14 mouse cellular contexts compared by ENCODE assay signal in the genomic region with DNA sequence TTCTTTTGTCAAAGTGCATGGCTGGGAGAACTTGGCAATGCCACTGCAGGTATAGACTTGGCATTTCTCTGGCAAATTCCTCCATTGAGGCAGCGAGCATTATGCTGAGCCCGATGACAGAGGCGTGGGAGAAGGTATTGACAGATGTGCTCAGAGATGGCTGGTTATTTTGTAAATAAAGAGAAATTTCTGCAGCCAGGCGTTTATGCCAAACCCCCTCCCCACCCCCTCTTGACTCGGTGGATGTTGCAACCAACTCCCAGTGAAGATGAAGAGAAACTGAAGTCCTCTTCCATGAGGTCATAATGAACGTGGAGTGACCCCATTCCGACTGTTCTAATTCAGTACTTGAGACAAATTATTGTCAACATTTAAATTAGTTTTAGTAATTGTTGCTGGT.
"Had no signal": no experiment of that assay in that cellular context is flagged by ENCODE, and none has a peak within 500 bp of the region (broad histone marks: within the 10 kb centered on the region; RNA-seq: fewer than 3 reads in every experiment).

No protein-coding gene starts in this region.

- H3K4me3 ChIP-seq: limb, embryonic 13.5 days; midbrain, embryonic 10.5 days; myocyte; neural tube, embryonic 15.5 days; stomach, embryonic 15.5 days had no signal

- DNase-seq: kidney, adult 8-10 months; kidney, postnatal 36 days; layer of hippocampus, adult 9-11 months; layer of hippocampus, postnatal 36 days; left cerebral cortex, postnatal 4 days; midbrain, embryonic 14.5 days; right cerebral cortex, postnatal 4 days; thymus, postnatal 4 days had no signal

- H3K4me1 ChIP-seq: stomach, embryonic 15.5 days had no signal

- H3K27ac ChIP-seq: limb, embryonic 13.5 days; liver, embryonic 14.5 days; midbrain, embryonic 10.5 days; neural tube, embryonic 15.5 days; stomach, embryonic 15.5 days had no signal

- H3K27me3 ChIP-seq: limb, embryonic 13.5 days; neural tube, embryonic 15.5 days; stomach, embryonic 15.5 days had no signal

- H3K36me3 ChIP-seq: limb, embryonic 13.5 days; midbrain, embryonic 10.5 days; neural tube, embryonic 15.5 days; stomach, embryonic 15.5 days had no signal

- H3K9me3 ChIP-seq: limb, embryonic 13.5 days; midbrain, embryonic 10.5 days; neural tube, embryonic 15.5 days; stomach, embryonic 15.5 days had no signal
